Mouse (Mus musculus) kidney, adult 2 months (tissue): ENCODE data around the gene Bcl2l1.

ENCODE experiments used
- CTCF ChIP-seq: fragments of 200-500 bp; conservative IDR thresholded peaks from 2 replicates; pipeline ENCODE4 v1.5.1; 2011; ENCODE audit warnings: low read depth, mild to moderate bottlenecking, control low read depth, low read length, moderate library complexity, mixed read lengths; ENCODE audit not compliant: insufficient read depth, insufficient read length
- POLR2A ChIP-seq: fragments of 200-500 bp; IDR thresholded peaks from one replicate; pipeline ENCODE4 v1.6.1; 2011; ENCODE audit warnings: low read depth, low read length, control low read depth

- no peak for TF ChIP-seq CTCF
- TF ChIP-seq POLR2A: no peak
Observed at GRCm38 (mm10) chr2:152763310-152763709, 68.2 kb downstream of the Bcl2l1 start.
